9 mouse cellular contexts compared by ENCODE assay signal in the genomic region with DNA sequence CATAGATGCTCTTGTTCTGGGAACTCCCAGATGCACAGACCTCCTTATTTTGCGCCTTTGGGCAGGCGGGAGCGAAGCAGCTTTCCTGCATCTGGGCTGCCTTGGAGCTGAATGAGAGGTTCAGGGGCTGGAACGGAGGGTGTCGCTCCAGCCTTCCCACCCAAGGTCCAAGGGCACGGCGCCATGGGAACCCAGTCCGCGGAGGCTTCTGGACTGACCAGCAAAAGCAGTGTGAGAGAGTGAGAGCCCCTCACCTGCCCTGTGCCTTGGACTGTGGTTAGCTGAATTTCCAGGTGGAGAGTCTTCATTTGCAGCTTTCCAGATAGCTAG. TPM values are rescaled to one million over a fixed set of nuclear protein-coding genes. Genes with fewer than 3 reads are reported as not detected.
DNase-seq lines count a peak whose midpoint lies in the region; ATAC-seq lines count a peak whose summit lies in the region.
"Had no signal": no experiment of that assay in that cellular context is flagged by ENCODE, and none has a peak within 500 bp of the region (broad histone marks: within the 10 kb centered on the region; RNA-seq: fewer than 3 reads in every experiment).

No protein-coding gene starts in this region.

- no peaks in the 10 kb centered on the region for H3K9me3 ChIP-seq in hindbrain, embryonic 10.5 days
- H3K9me3 ChIP-seq in midbrain, embryonic 12.5 days, result no peaks in the 10 kb centered on the region
- H3K9me3 ChIP-seq: liver, embryonic 15.5 days had no signal

- no peak for ATAC-seq in midbrain, embryonic 12.5 days (ENCODE audit: low FRiP score, low read depth)

- H3K4me2 ChIP-seq in midbrain, embryonic 12.5 days (replicated peaks), result peak overlapping the region; percentile 97
- H3K4me2 ChIP-seq: liver, embryonic 15.5 days had no signal

- H3K4me3 ChIP-seq in hindbrain, embryonic 10.5 days, result peak overlapping the region; percentile 68
- peak overlapping the region; percentile 61 for H3K4me3 ChIP-seq in midbrain, embryonic 12.5 days
- H3K4me3 ChIP-seq: liver, embryonic 15.5 days had no signal

- H3K36me3 ChIP-seq in hindbrain, embryonic 10.5 days, result no peaks in the 10 kb centered on the region
- H3K36me3 ChIP-seq in midbrain, embryonic 12.5 days, result no peaks in the 10 kb centered on the region
- H3K36me3 ChIP-seq: liver, embryonic 15.5 days had no signal

- H3K27me3 ChIP-seq in hindbrain, embryonic 10.5 days (ENCODE audit: insufficient read depth, poor library complexity, severe bottlenecking), result peaks cover 32% of the 10 kb centered on the region
- peaks cover 31% of the 10 kb centered on the region for H3K27me3 ChIP-seq in midbrain, embryonic 12.5 days

- peaks cover 24% of the 10 kb centered on the region for H3K4me1 ChIP-seq in hindbrain, embryonic 10.5 days (replicated peaks)
- peaks cover 5% of the 10 kb centered on the region for H3K4me1 ChIP-seq in midbrain, embryonic 12.5 days
- H3K4me1 ChIP-seq: liver, embryonic 15.5 days had no signal

- H3K9ac ChIP-seq in midbrain, embryonic 12.5 days (replicated peaks), result peak overlapping the region; percentile 59; the same call in 1 of the 2 replicates
- H3K9ac ChIP-seq: liver, embryonic 15.5 days had no signal

- H3K27ac ChIP-seq in hindbrain, embryonic 10.5 days, result no peak overlapping the region
- H3K27ac ChIP-seq in midbrain, embryonic 12.5 days (replicated peaks), result no peak overlapping the region
- H3K27ac ChIP-seq: liver, embryonic 15.5 days had no signal

- WGBS in hindbrain, embryonic 10.5 days, result 4% methylated on average over 9 of the region's 9 CpGs
- WGBS in midbrain, embryonic 12.5 days, result 1% methylated on average over 9 of the region's 9 CpGs

- peak; percentile 12 for DNase-seq in embryo, embryonic 10 days (ENCODE audit: low spot score)
- no peak for DNase-seq in embryo, embryonic 10.5 days (ENCODE audit: low spot score)
- DNase-seq in cerebellum, adult 8-10 months, result peak; percentile 68
- DNase-seq in hindbrain, embryonic 10.5 days (ENCODE audit: low spot score), result peak; percentile 16
- no peak for DNase-seq in B cell, adult 2 months
- DNase-seq in gastrocnemius, adult 18-20 months (ENCODE audit: low spot score), result no peak
- DNase-seq in gastrocnemius, postnatal 25 days, result no peak

RNA-seq across cellular contexts. Expression of a gene that starts 1.3 kb away (rescaled TPM):
- polyA plus RNA-seq in hindbrain, embryonic 10.5 days (2016; fragmentation: Nextera tagmentation; extraction: Ambion mirVana), result 2.8 and 3.6 TPM in 2 replicates
- polyA plus RNA-seq in midbrain, embryonic 12.5 days (2016; fragmentation: Nextera tagmentation; extraction: Ambion mirVana), result 2.8 and 3.8 TPM in 2 replicates
- not detected for total RNA-seq in gastrocnemius, adult 18-20 months (2021)
- under 1 TPM in 1 of 2 experiments, not detected in 1; 0.20 TPM for total RNA-seq in gastrocnemius, postnatal 25 days (2021)
- polyA plus RNA-seq: liver, embryonic 15.5 days had no signal

Comparison
In these comparisons a context has a peak if more than half of its experiments do, and no peak if none do; other contexts are left out.
1. DNase-seq: peak in embryo, embryonic 10 days (single experiment), cerebellum, adult 8-10 months (single experiment) and hindbrain, embryonic 10.5 days (single experiment); none in embryo, embryonic 10.5 days (single experiment), B cell, adult 2 months (0 of 2), gastrocnemius, adult 18-20 months (single experiment) and gastrocnemius, postnatal 25 days (single experiment).